Mouse (Mus musculus): Measurements from ENCODE around the gene Pid1.

- TF ChIP-seq CTCF (IDR thresholded peaks at IDR 0.05; ENCODE audit: extremely low read depth, insufficient read length, insufficient replicate concordance, low read depth, low read length) (no peak), POLR2A (IDR thresholded peaks at IDR 0.05; ENCODE audit: low read depth, low read length) (no peak)
These were observed 174.5 kb downstream of the Pid1 start for GRCm38 (mm10) chr1:84189446-84189845.

All from small intestine, adult 2 months (tissue).